Mouse (Mus musculus) bone marrow, adult 2 months (tissue): Measurements from ENCODE around the gene Xrn2. TPM values are rescaled to one million over a fixed set of nuclear protein-coding genes. Genes with fewer than 3 reads are reported as not detected.

Source experiments
- H3K27ac ChIP-seq: fragments of 200-500 bp; 2 replicates; pipeline ENCODE4 v1.5.1; 2012; ENCODE audit warnings: low read depth, mild to moderate bottlenecking, control low read depth, inconsistent platforms, low read length; ENCODE audit not compliant: control insufficient read depth, poor library complexity, insufficient read depth
- H3K4me1 ChIP-seq: fragments of 200-500 bp; 2 replicates; pipeline ENCODE4 v1.6.1; 2011; ENCODE audit warnings: low read length; ENCODE audit not compliant: control insufficient read depth, insufficient read depth
- H3K4me3 ChIP-seq: fragments of 200-500 bp; replicated peaks from 2 replicates; pipeline ENCODE3; 2011; ENCODE audit warnings: mild to moderate bottlenecking, low read depth, low read length, control low read depth; ENCODE audit not compliant: control insufficient read depth
- CTCF ChIP-seq: fragments of 200-500 bp; IDR thresholded peaks from 2 replicates; pipeline ENCODE4 v1.5.1; 2011; ENCODE audit warnings: low read length, control low read depth; ENCODE audit not compliant: control insufficient read depth, insufficient read depth
- POLR2A ChIP-seq: fragments of 200-500 bp; IDR thresholded peaks from 2 replicates; pipeline ENCODE4 v1.6.1; 2011; ENCODE audit warnings: low read depth, mild to moderate bottlenecking, control low read depth, low read length, borderline replicate concordance; ENCODE audit not compliant: control insufficient read depth
- WGBS: fragments of 180-500 bp; shearing (Covaris S2); methylation state at CpG from one replicate; pipeline ENCODE4 v1.1.7; 2018; 5-methylcytosine and 5-hydroxymethylcytosine counted together
- polyA plus RNA-seq: library from polyadenylated mRNA; stranded (reverse); fragments of >200 nt; gene quantifications from 2 replicates; pipeline ENCODE4 v1.2.4, GENCODE M21; 2011; ENCODE audit warnings: low replicate concordance; ENCODE audit not compliant: missing spikeins, insufficient read depth, insufficient read length

The Xrn2 gene
- polyA plus RNA-seq, 1 experiment = 36.9 TPM

DNA sequence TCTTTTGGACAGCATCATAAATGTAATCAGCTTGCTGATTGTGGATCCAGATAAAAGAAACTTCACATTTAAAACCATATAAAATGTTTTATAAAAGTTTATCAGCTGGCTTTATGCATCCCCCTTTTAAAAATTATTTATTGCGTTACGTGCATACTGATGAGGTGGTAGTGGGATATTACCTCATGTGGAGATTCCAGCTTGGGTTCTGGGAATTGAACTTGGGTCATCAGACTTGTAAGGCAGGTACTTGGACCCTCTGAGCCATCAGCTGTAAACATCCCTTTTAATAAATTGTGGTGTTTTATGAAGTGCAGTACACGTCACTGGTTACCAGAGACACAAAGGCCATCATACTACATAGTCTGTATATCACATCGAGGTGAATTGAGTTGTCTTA is 61.6 kb downstream of the Xrn2 start:
- Histone ChIP-seq H3K4me3 (no peak overlapping the region), H3K27ac (no peak overlapping the region), H3K4me1 (no peaks in the 10 kb centered on the region)
- 89% methylated on average over 4 of the region's 4 CpGs for WGBS
- TF ChIP-seq CTCF (no peak), POLR2A (no peak)

DNA sequence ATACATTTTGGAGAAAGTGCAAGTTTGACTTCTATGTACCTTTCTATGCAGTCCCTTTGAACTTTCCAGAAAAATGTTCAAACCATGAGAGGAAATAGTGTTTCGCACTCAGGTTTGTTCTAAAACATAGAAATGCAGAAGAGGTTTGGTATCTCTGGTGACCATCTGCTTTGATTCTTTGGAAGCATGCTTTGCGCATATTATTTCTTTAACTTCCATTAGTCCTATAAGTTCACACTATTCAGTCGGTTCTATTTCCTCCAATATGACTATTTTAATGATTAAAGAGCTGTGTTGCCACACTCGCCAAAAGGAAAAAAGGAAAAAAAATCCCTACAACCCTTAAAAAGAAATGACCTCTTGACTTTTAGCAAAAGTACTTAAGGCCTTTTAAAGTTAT is 69.6 kb downstream of the Xrn2 start:
- no peaks in the 10 kb centered on the region for H3K4me1 ChIP-seq
- no peak overlapping the region for H3K4me3 ChIP-seq
- WGBS = 62% methylated on average over 4 of the region's 4 CpGs
- TF ChIP-seq CTCF (no peak), POLR2A (no peak)
- H3K27ac ChIP-seq = no peak overlapping the region

DNA sequence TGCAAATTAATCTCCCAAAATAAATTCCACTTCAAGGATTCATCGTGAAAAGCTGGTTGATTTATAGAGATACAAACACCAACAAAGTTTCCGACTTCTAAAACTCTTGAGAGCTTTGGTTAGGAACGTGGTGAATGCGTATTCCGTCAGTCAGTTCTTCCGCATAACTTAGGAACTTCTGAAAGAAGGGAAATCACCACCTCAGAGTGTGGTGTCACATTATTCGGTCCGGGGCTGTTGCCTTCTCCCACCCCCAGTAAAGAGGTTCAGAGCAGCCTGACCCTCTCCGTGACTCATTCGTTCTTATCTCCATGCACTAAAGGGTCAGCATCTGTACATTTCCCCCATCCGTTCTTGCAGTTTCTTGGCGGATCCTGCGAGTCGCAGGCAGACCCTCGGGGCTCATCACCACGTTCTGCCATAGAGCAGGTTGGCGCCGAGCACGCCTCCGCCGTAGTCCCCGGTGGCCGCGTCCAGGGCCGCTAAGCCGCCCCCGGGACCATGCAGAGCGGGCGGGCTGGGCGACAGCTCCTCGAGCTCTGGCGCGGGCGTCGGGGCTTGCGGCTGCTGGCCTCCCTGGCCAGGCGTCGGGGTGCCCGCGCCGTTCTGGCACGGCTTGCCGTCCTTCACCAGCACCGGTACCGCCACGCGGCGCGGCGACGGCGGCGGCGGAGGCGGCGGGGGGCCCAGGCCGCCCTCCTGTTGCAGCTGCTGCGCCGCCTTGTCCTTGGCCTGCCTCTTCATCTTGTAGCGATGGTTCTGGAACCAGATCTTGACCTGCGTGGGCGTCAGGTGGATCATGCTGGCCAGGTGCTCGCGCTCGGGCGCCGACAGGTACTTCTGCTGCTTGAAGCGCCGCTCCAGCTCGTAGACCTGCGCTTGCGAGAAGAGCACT is 70.9 kb downstream of the Xrn2 start:
- WGBS = 4% methylated on average over 72 of the region's 72 CpGs
- Histone ChIP-seq H3K4me1 (no peaks in the 10 kb centered on the region), H3K27ac (no peak overlapping the region; the same call in 1 of the 2 replicates), H3K4me3 (no peak overlapping the region)
- TF ChIP-seq CTCF (no peak), POLR2A (no peak)

DNA sequence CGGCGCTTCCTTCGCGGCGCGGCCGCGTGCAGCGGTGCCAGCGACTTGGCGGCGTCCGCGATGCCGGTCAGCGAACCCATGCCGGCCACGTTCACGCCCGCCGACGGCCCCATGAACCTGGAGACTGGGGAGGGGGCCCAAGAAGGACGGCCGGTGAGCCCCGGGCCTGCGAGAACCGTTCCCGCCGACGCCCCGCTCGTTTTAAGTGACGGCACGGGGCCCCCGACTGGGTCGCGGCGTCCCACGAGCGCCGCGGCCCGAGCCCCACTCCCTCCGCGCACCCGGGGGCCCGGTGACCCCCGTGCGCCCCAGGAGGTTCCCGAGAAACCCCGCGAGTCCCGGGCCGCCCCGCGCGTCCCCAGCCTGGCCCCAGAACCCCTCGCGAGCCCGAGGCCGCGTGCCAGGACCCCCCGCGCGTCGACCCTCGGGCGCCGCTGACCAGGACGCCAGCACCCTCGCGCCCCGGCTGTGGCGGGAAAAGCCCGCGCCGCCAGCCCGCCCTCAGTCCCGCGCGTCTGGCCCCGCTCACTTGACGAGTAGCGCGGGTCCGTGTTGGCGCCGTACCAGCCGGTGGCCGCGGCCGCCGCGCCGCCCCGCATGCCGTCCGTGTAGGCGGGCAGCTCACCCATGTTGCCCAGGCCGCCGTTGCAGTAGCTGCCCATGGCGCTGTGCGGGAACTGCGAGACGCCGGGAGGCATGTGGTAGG is 71.7 kb downstream of the Xrn2 start:
- H3K4me3 ChIP-seq = no peak overlapping the region
- WGBS = 5% methylated on average over 106 of the region's 106 CpGs
- TF ChIP-seq POLR2A (no peak), CTCF (no peak)
- no peaks in the 10 kb centered on the region for H3K4me1 ChIP-seq
- H3K27ac ChIP-seq = no peak overlapping the region; the same call in 1 of the 2 replicates

DNA sequence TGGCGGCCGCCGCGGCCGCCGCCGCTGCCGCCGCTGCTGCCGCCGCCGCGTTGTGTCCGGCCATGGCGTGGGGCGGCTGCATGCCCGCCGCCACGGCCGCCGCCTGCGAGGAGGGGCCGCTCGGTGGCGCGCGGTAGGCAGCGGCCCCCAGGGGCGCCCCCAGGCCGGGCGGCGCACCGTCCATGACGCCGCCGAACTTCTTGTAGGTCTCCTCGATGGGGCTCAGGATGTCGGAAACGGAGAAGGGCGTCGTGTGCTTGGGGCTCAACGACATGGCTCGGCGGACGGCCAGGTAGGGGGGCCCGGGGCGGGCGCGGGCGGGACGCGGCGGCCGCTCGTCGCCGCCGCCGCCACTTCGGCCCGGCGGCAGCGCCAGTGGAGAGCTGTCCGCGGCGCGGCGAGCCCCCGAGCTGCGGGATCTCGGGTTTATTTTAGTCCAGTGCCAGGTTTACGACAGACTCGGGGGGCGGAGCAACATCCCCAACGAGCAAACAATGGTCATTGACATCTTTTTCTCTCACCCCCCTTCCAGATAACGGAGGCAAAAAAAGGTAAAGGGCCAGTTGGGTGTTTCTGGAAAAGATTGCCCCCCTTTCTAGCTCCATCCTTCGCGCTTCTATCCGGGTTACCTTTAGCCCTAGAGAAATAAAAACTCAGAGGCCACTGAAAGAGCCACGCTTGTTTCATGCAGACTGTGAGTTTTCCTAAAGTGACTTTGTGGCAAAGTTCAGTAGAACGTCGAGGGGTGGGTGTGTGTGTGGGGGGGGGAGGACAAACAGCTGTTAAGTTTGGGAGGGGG is 72.5 kb downstream of the Xrn2 start, which contains the start of gene Nkx2-4:
TSS of gene Nkx2-4 (minus strand) at position 374 of the 799 bp plus-strand sequence.
- Histone ChIP-seq H3K4me3 (no peak within 1 kb of the TSS), H3K27ac (no peak within 1 kb of the TSS; the same call in 1 of the 2 replicates), H3K4me1 (no peaks in the 10 kb centered on the region)
- no peak for TF ChIP-seq CTCF
- no peak for TF ChIP-seq POLR2A
- 3% methylated on average over 81 of the region's 82 CpGs for WGBS

DNA sequence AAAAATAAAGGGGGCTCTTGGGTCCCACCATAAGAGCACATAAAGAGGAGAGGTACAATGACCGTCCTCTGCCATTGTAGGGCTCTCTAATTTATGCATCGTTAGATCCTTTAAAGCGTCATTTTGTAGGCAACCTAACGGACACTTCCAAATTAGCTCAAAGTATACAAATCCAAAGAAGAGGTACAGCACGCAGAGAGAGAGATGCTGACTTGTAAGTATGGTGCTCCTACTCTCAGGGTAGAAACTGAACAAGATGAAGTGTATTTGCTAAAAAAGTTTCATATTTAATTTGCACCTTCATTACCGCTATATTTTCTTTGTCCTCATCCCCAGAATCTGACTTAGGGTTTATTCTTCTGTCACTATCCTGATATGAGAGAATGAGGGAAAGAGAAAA is 73.1 kb downstream of the Xrn2 start:
- Histone ChIP-seq H3K27ac (no peak overlapping the region), H3K4me1 (no peaks in the 10 kb centered on the region), H3K4me3 (no peak overlapping the region)
- TF ChIP-seq CTCF (no peak), POLR2A (no peak)
- 14% methylated on average over 6 of the region's 6 CpGs for WGBS

DNA sequence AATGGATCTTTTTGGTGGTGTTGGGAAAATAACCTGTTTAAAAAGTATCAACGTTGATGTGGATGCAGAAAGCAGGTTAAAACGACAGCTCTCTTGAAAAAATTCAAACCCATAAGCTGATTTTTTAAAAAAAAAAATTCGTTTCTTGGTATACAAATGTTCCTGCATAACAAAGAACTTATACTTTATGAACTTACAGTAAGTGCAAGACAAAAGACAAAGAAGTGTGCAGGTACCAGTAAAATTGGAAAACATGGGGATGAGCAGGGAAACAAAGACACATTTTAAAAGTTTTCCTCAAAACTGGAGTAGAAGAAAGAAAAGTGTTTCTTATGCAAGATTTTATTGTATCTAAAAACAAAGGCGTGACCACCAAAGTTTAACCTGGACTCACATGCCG is 73.6 kb downstream of the Xrn2 start:
- WGBS = 18% methylated on average over 5 of the region's 5 CpGs
- Histone ChIP-seq H3K27ac (no peak overlapping the region), H3K4me1 (no peaks in the 10 kb centered on the region), H3K4me3 (no peak overlapping the region)
- TF ChIP-seq CTCF (no peak), POLR2A (no peak)

DNA sequence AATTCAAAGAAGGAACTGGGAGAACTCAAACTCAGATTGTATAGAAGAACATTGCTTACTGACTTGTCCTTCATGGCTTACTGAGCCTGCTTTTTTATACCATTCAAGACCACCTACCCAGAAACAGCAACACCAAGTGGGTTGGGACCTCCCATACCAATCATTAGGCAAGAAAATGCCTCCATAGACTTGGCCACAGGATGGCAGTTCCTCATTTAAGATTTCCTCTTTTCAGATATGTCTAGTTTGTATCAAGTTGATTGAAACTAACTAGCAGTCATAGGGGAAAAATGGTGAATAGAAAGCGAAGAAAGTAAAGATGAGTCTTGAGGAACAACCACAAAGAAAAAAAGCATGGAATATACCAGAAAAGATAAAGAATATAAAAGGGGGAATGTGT is 106.9 kb downstream of the Xrn2 start:
- Histone ChIP-seq H3K4me3 (no peak overlapping the region), H3K27ac (no peak overlapping the region), H3K4me1 (no peaks in the 10 kb centered on the region)
- WGBS = 57% methylated on average over 1 of the region's 1 CpGs
- TF ChIP-seq CTCF = no peak
- no peak for TF ChIP-seq POLR2A
